Mouse (Mus musculus) gastrocnemius, postnatal 36 days (tissue): Measurements from ENCODE around the gene Efcab14. TPM values are rescaled to one million over a fixed set of nuclear protein-coding genes. Genes with fewer than 3 reads are reported as not detected.

Experiments
- total RNA-seq, 2 experiments: library from RNA; stranded (reverse); gene quantifications; 2 replicates each; pipeline ENCODE4 v1.2.3; 2021

The Efcab14 gene
- total RNA-seq, 2 experiments from 2014 or later = 35.1 to 35.2 TPM

Other genes with a start within 250 kb of the Efcab14 start
- gene Cyp4a14, start 241.6 kb upstream of the Efcab14 start, total RNA-seq = under 1 TPM in 1 of 2 experiments, not detected in 1; 0.13 TPM
- under 1 TPM in 1 of 2 experiments, not detected in 1; 0.15 TPM for gene Cyp4a10, start 219.5 kb upstream of the Efcab14 start, total RNA-seq
- not detected for gene Cyp4a31, start 174.1 kb upstream of the Efcab14 start, total RNA-seq
- gene Cyp4a32, start 136.8 kb upstream of the Efcab14 start, total RNA-seq = not detected
- 1 to 10 TPM; 2.5 to 3.6 TPM for gene Cyp4b1, start 90.0 kb upstream of the Efcab14 start, total RNA-seq
- 1 to 10 TPM; 2.8 to 3.4 TPM for gene Tex38, start 43.3 kb downstream of the Efcab14 start, total RNA-seq
- 10 to 100 TPM; 39.8 to 46.9 TPM for gene Atpaf1, start 47.1 kb downstream of the Efcab14 start, total RNA-seq
- 1 to 10 TPM; 1.8 to 3.1 TPM for gene Mob3c, start 90.3 kb downstream of the Efcab14 start, total RNA-seq
- gene Mknk1, start 101.5 kb downstream of the Efcab14 start, total RNA-seq = 10 to 100 TPM; 22.9 to 24.7 TPM
- not detected for gene Kncn, start 146.7 kb downstream of the Efcab14 start, total RNA-seq
- not detected for gene 6430628N08Rik, start 152.9 kb downstream of the Efcab14 start, total RNA-seq
- not detected for gene Dmbx1, start 202.2 kb downstream of the Efcab14 start, total RNA-seq